Mouse (Mus musculus) monocyte, adult 5-6 weeks (primary cell): ENCODE data around the gene Lsm10. TPM values are rescaled to one million over a fixed set of nuclear protein-coding genes. Genes with fewer than 3 reads are reported as not detected.
A peak's percentile ranks its signal among the peaks of the same experiment; 100 is the strongest.
"Not testable (repeated sequence)": the region's sequence is repeated elsewhere in the genome, so short reads cannot be mapped to it uniquely, and the experiment has no call there.

Source experiments
- ATAC-seq: fragments of 153-309, 156-312 bp; replicated peaks from 2 replicates; pipeline ENCODE4 v1.8.0; 2017; ENCODE audit warnings: mild to moderate bottlenecking; ENCODE audit not compliant: low TSS enrichment, insufficient number of reproducible peaks, severe bottlenecking, poor library complexity, low FRiP score
- total RNA-seq: library from RNA; stranded (forward); fragments of 200-1000, 200-491, 200-594 nt; gene quantifications from 3 replicates; pipeline ENCODE4 v1.2.3, GENCODE M21; 2017

The Lsm10 gene
- total RNA-seq, 1 experiment from 2014 or later = 14.4 TPM

- no peak for ATAC-seq
Observed at GRCm38 (mm10) chr4:126090848-126091124, 5.6 kb upstream of the Lsm10 start.

DNA sequence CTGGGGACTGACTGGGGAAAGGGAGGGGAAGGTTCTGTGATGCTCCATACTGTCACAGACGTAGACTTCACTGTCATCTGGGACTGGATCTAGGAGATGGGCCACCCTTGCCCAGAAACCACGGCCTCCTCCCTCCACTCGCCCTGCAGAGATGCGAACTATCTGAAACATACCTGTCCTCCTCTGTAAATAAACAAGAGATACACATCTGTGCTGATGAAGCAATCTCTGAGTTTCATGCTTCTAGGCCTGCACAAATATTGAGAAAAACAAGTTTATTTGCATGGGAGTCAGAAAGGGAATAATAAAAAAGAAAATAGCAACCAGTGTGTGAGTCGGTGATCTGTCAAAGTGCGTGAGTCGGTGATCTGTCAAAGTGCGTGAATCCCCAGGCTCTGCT, 4.5 kb upstream of the Lsm10 start:
- ATAC-seq = no peak

DNA sequence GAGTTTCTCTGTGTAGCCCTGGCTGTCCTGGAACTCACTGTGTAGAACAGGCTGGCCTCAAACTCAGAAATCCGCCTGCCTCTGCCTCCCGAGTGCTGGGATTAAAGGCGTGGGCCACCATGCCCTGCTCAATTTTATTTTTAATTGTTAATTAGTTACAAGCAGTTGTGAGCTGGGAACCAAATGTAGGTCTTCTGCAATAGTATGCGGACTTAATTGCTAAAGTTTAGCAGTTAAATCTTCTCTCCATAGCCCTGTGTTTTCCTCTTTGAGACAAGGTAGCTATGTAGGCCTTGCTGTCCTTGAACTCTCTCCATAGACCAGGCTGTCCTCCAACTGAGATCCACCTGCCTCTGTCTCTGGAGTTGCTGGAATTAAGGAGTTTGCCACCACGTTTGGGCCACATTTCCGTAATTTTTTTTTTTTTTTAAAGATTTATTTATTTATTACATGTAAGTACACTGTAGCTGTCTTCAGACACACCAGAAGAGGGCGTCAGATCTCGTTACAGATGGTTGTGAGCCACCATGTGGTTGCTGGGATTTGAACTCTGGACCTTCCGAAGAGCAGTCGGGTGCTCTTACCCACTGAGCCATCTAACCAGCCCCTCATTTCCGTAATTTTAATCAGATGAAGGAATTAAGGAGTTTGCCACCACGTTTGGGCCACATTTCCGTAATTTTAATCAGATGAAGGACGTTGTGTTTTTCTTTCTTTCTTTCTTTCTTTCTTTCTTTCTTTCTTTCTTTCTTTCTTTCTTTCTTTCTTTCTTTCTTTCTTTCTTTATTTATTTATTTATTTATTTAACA, 597 bp upstream of the Lsm10 start:
- not testable (repeated sequence) for ATAC-seq

GRCm38 (mm10) chr4:126097711-126098253, 1.4 kb downstream of the Lsm10 start:
- no peak for ATAC-seq

GRCm38 (mm10) chr4:126099365-126099764, 2.9 kb downstream of the Lsm10 start:
- ATAC-seq = no peak

- ATAC-seq = no peak
Observed at GRCm38 (mm10) chr4:126100764-126101163, 4.3 kb downstream of the Lsm10 start.

DNA sequence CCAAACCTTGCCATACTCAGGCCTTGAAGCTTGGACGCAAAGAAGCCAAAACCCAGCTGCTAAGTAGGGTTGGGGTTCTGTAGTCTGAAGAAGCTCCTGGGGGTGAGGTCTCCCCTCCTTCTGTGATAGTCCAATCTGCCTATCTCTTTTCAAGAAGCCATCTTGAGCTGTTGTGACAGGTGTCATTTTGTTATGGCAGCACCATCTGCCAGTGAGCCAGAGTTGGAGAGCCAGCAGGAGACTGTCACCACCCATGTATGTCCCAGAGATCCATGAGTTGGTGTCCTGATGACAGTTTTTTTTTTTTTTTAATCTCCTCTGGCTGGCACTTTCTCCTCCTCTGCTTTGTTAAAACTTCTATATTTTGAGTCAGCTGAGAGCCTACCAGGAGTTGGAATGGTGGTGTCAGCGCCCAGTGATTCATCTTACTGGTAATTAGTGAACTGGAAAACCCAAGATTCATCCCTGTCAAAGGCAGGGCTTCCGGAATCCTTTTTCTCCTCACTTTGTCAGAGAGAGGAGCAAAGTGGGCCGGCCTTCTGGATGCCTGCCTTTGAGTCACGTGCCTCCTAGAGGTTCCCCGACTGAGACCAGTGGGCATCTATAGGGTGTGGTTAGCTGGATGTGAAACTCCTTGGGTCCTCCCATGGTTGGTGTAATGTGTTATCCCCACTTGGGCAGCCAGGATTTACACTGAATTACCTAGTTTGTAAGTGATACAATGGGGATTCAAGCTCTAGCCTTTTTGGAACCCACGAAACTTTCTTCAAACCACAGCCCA, 5.8 kb downstream of the Lsm10 start:
- ATAC-seq = peak; percentile 38

GRCm38 (mm10) chr4:126103057-126103581, 6.7 kb downstream of the Lsm10 start:
- peak; percentile 78 for ATAC-seq

GRCm38 (mm10) chr4:126103590-126104068, 7.2 kb downstream of the Lsm10 start, which contains the start of gene Stk40:
Stk40 (plus strand) TSS chr4:126103957.
- ATAC-seq = peak; percentile 90

DNA sequence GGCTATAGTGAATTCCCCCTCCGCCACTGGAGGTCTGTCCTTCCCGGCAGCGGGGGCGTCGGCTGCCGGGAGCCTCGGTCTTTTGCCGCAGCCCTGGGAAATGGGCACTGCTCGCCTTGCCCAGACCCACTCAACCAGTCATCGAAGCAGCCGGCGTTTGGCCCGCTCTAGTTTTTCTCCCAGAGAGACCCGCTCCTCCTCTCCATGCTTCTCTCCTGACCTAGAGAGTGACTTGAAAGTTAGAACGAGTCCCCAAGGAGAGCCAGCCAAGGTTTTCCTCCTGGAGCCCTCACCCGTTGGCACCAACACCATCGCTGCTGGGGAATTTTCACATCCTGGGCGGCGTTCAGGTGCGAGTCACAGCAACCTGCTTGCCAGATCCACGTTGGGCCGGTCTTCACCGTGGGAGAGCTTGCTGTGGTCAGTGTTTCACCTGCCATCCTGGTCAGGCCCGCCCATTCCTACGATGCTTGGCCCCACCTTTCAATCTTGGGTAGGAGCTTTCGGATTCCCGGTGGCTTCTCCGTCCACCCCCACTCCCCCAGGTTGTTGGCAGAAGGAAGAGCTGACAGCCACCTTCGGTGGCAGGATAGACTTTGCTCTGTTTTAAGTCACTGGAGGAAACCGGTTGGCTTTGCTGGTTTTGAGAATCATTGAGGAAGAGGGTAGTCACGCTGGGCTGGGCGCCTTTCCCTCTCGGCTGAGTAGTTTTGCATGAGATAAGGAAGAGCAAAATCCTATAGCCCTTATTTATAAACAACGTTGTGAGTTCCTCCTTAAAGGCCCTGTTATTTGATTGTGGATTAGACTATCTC, 8.0 kb downstream of the Lsm10 start:
- no peak for ATAC-seq

GRCm38 (mm10) chr4:126105131-126105783, 8.8 kb downstream of the Lsm10 start:
- ATAC-seq = no peak

DNA sequence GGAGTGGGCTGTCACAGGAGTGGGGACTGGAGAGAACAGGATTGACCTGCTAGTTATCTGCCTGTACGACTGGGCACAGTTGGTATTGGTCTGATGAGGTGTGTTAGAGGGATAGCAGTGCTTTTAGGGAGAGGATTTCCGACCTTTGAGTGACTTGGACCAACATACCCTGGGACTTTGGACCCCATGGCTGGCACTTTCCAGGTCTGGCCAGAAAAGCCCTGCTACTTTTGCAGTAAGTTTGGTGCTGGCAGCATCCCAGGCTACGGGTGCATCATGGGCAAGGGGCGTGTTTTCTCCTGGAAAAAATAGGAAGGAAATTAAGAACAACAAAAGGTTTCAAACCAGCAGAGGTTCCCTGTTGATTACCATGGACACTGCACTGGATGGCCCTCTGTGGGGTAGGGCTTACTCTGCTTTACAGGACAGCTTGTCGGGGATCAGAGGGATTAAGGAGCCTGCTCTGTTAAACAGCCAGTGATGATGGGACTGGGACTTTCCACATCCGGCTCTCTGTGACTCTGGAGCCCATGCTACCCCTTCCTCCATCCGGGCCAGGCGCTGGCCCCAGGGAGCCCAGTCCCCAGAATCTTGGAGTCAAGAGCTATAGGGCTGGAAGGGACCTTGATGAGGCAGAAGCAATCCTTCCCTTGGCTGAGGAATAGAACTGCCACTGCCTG, 11.8 kb downstream of the Lsm10 start:
- ATAC-seq = no peak

DNA sequence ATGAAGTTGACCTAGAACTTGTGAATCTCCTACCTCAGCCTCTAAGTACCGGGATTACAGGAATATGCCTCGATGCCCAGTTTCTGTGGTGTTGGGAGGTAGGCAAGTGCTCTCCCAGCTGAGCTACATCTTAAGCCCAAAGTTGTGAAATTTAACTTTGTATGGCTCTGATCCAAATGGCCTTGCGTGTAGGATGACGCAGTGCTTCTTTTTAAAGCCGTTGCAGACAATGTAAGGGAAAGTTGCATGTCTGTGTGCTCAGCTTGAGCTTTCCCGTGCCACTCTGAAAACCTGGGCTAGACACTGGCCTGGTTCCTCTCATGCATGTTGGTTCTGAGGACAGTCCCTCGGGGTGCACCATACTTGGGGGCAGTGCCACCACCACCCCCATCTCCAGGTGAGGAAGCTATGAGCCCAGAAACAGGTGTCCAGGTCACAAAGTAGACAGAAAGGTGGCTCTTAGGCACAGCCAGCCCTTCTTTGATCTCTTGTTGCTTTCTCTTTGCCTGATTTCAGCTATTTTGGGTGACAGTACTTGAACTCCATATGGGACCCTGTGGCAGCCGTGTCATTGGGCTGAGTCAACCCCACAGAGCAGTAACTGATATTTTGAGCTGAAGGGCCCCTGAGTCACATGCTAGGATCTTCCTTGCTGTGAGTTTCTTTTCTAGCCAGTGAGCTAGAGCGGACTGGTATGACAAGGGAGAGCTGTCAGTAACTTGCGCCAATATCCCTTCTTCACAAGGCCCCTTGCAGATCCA, 13.4 kb downstream of the Lsm10 start:
- no peak for ATAC-seq

DNA sequence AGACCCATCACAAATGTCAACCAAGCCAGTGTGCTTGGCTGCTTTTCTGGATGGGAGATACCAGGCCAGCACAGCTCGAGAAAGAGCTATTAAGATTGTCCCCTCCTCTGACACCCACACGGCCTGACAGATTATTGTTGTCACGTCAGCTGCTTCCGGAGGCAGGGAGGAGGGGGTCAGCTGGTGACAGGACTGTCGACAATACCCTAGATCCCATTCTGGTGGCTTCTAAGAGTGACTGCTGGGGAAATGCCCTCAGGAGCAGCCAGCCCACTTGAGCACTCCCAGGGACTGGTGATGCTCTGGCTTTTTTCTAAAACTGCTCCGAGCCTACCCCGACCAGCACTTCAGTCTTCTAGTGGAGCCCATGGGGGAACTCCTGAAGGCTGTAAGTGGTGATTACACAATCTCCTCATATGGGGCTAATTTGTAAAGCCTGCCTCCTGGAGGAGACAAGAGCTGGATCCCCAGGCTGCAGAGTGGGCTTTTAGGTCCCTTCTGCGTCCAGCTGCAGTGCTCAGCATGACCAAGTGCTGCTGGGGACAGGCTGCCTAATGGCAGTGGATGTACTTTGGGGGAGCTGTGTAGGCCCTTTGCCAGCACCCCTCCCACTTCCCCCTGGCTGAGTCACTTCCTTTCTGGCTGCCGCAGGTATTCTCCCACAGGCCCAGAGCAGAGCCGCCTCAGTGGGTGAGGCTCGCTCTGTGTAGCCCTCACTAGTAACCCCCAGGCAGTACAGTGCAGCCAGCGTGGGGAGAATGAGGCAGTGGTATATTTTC, 14.1 kb downstream of the Lsm10 start:
- ATAC-seq = peak; percentile 80

DNA sequence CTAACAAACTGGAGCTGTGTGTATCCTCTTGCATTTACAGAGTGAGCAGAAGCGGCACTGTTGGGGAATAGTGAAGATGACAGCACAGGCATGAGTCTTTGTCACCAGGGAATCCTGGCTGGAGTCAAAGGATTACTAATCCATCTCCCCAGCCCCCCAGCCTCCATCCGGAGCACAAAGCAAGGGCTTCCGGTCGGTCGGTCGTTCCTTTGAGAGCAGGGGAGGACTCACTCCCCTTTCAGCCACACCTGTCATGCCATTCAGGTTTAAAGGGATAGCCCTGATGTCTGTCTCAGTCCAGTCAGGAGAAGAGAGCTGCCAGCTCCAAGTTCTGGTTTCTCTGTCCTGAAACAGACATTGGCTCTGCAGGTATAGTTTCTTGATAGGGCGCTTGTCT, 14.7 kb downstream of the Lsm10 start:
- ATAC-seq = no peak

DNA sequence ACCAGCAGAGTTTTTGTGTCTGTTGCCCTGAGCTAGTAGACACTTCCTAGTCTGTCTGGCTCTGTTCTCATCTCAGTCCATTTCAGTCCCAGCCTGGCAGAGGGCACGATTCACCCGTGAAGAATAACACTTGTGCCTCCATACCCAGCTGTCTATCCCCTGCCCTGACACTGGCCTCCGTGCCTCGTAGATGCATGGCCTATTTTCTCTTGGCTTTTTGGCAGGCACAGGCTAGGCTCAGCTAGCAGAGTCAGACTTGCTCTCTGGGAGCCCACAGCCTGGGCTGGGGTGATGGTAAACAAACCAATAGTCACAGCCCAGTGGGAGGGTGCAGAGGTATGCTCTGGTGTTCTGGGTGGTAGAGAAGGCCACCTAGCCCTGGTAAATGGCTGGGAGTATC, 16.8 kb downstream of the Lsm10 start:
- no peak for ATAC-seq
